Mouse (Mus musculus): Measurements from ENCODE around the gene Gm960. TPM values are rescaled to one million over a fixed set of nuclear protein-coding genes. Genes with fewer than 3 reads are reported as not detected.

The Gm960 gene
- polyA plus RNA-seq, 1 experiment from 2014 or later, result 4.7 TPM

DNA sequence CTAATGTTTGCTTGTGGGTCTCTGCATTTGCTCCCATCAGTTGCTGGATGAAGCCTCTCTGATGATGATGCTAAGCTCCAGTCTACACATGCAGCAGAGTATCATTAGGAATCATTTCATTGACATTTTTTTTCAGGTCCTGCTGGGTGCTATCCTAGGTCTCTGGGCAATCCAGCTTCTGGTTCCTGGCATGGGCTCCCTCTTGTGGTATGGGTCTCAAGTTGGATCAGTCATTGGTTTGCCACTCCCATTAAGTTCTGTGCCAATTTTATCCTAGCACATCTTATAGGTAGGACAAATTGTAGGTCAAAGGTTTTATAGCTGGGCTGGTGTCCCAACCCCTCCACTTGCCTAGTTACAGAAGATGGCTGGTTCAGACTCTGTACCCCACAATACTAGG is 31.7 kb downstream of the Gm960 start:
- Histone ChIP-seq H3K27me3 (no peaks in the 10 kb centered on the region), H3K9me3 (no peaks in the 10 kb centered on the region), H3K4me2 (replicated peaks) (no peak overlapping the region), H3K4me1 (no peaks in the 10 kb centered on the region), H3K27ac (no peak overlapping the region), H3K36me3 (no peaks in the 10 kb centered on the region), H3K4me3 (no peak overlapping the region), H3K9ac (no peak overlapping the region)
- no peak for ATAC-seq (ENCODE audit: insufficient number of reproducible peaks, insufficient read depth, low FRiP score, low TSS enrichment)

DNA sequence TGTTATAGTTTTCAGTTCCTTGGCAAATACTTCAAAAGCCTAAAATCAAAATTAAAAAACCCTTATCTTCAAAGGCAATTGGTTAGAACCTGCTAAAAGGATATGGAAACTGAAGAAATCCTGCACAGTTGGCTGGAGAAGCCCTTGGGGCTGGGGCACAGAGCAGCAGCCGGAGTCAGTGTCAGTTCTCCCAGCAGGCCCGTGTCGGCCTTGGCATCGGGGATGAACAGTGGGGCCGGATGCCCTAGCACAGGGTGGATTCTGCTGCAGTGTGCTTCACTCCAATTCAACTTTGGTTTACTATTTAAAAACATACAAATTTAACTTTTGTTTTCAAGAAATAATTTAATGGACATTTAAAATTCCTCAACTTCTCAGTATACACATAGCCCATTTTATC is 40.3 kb downstream of the Gm960 start:
- H3K36me3 ChIP-seq, result no peaks in the 10 kb centered on the region
- ATAC-seq (ENCODE audit: insufficient number of reproducible peaks, insufficient read depth, low FRiP score, low TSS enrichment), result no peak
- no peak overlapping the region for H3K4me3 ChIP-seq
- H3K4me2 ChIP-seq (replicated peaks), result no peak overlapping the region
- 74% methylated on average over 5 of the region's 5 CpGs for WGBS
- no peak overlapping the region for H3K9ac ChIP-seq
- no peaks in the 10 kb centered on the region for H3K27me3 ChIP-seq
- no peak overlapping the region for H3K27ac ChIP-seq
- no peaks in the 10 kb centered on the region for H3K4me1 ChIP-seq
- no peaks in the 10 kb centered on the region for H3K9me3 ChIP-seq

GRCm38 (mm10) chr19:4646917-4647492 is 51.5 kb downstream of the Gm960 start:
- Histone ChIP-seq H3K27ac (no peak overlapping the region), H3K27me3 (no peaks in the 10 kb centered on the region), H3K4me1 (no peaks in the 10 kb centered on the region), H3K9ac (no peak overlapping the region), H3K36me3 (no peaks in the 10 kb centered on the region), H3K4me2 (replicated peaks) (no peak overlapping the region), H3K4me3 (no peak overlapping the region), H3K9me3 (no peaks in the 10 kb centered on the region)
- ATAC-seq (ENCODE audit: insufficient number of reproducible peaks, insufficient read depth, low FRiP score, low TSS enrichment), result no peak
- WGBS, result 72% methylated on average over 11 of the region's 11 CpGs

DNA sequence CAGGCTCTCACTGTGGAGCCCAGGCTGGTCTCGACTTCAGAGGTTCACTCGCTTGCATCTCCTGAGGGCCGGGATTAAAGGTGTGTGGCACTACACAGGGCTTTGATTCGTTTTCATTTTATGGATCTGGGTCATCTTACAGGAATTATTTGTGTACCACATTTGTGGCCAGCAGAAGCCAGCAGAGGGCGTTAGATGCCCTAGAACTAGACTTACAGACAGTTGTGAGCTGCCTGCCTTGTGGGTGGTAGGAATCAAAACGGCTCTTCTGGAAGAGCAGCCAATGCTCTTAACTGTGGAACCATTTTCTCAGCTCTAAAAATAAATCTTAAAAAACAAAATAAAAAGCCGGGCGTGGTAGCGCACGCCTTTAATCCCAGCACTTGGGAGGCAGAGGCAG is 54.2 kb downstream of the Gm960 start:
- Histone ChIP-seq H3K4me2 (replicated peaks) (no peak overlapping the region), H3K9me3 (no peaks in the 10 kb centered on the region), H3K27ac (no peak overlapping the region), H3K9ac (no peak overlapping the region), H3K4me3 (no peak overlapping the region), H3K4me1 (no peaks in the 10 kb centered on the region), H3K27me3 (no peaks in the 10 kb centered on the region), H3K36me3 (no peaks in the 10 kb centered on the region)
- no peak for ATAC-seq (ENCODE audit: insufficient number of reproducible peaks, insufficient read depth, low FRiP score, low TSS enrichment)
- 45% methylated on average over 10 of the region's 10 CpGs for WGBS

DNA sequence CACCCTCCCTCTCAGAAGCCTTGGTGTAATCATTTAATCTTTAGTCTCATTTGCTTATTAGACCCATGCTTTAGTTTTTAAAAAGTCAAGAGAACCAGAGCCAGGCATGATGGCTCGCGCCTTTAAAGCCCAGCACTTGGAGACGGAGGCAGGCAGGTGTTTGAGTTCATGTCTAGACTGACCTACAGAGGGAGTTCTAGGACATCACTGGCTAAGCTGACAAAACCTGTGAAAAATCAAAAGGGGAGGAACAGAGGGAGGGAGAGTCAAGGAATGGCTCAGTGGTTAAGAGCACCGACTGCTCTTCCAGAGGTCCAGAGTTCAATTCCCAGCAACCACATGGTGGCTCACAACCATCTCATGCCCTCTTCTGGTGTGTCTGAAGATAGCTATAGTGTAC is 62.5 kb downstream of the Gm960 start:
- H3K27ac ChIP-seq, result no peak overlapping the region

GRCm38 (mm10) chr19:4628819-4629218 is 69.6 kb downstream of the Gm960 start:
- Histone ChIP-seq H3K4me1 (peaks cover 25% of the 10 kb centered on the region), H3K9ac (no peak overlapping the region), H3K36me3 (peaks cover 1% of the 10 kb centered on the region; the same call in 1 of the 2 replicates), H3K4me2 (replicated peaks) (no peak overlapping the region), H3K27me3 (no peaks in the 10 kb centered on the region), H3K27ac (no peak overlapping the region), H3K9me3 (no peaks in the 10 kb centered on the region), H3K4me3 (no peak overlapping the region)
- 4% methylated on average over 1 of the region's 1 CpGs for WGBS
- ATAC-seq (ENCODE audit: insufficient number of reproducible peaks, insufficient read depth, low FRiP score, low TSS enrichment), result no peak

More for the DNA sequence above, 62.5 kb downstream of the Gm960 start:
- no peak for ATAC-seq (ENCODE audit: insufficient number of reproducible peaks, insufficient read depth, low FRiP score, low TSS enrichment)
- H3K4me2 ChIP-seq (replicated peaks), result no peak overlapping the region
- H3K27me3 ChIP-seq, result no peaks in the 10 kb centered on the region
- H3K36me3 ChIP-seq, result no peaks in the 10 kb centered on the region
- 64% methylated on average over 4 of the region's 4 CpGs for WGBS
- H3K4me3 ChIP-seq, result no peak overlapping the region
- H3K9me3 ChIP-seq, result no peaks in the 10 kb centered on the region
- H3K4me1 ChIP-seq, result no peaks in the 10 kb centered on the region
- H3K9ac ChIP-seq, result no peak overlapping the region

DNA sequence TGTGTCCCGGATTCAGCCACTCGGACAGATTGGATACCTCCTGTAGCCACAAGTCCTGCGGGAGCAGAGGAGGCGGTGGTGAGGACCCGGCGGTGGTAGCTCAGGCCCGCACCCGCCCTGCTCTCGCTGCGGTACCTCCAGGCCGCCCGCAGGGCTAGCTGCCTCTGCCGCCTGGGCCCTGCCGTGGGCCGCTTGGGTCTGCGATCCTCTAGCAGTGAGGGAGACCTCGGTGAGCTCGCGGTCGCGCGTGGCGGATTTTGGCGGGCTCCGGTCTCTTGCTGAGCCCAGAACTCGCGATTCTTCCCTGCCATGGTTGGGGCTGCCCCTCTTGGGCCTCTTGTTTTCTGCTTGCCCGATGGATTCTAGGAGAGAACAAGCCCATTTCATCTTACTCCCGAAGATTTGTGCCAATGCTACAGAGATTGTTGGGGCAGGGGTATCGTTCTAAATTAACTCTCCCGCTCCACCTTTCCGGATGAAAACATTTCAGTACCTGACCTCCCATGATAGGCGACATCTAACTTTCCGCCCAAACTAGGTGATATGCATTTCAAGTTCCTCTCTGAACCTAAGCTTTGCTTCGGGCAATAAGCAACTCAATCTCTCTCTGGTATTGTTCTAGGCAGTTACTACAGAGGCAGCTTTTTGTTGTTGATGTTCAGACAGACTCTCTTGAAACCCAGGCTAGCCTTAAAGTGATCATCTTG is 72.5 kb downstream of the Gm960 start:
- H3K9me3 ChIP-seq, result no peaks in the 10 kb centered on the region
- H3K4me1 ChIP-seq, result peaks cover 25% of the 10 kb centered on the region
- peak; percentile 59 for ATAC-seq (ENCODE audit: insufficient number of reproducible peaks, insufficient read depth, low FRiP score, low TSS enrichment)
- H3K4me3 ChIP-seq, result peak overlapping the region; percentile 88
- peak overlapping the region; percentile 82 for H3K4me2 ChIP-seq (replicated peaks)
- H3K27ac ChIP-seq, result peak overlapping the region; percentile 94
- H3K27me3 ChIP-seq, result no peaks in the 10 kb centered on the region
- WGBS, result 2% methylated on average over 35 of the region's 35 CpGs
- H3K36me3 ChIP-seq, result peaks cover 28% of the 10 kb centered on the region
- peak overlapping the region; percentile 92 for H3K9ac ChIP-seq

DNA sequence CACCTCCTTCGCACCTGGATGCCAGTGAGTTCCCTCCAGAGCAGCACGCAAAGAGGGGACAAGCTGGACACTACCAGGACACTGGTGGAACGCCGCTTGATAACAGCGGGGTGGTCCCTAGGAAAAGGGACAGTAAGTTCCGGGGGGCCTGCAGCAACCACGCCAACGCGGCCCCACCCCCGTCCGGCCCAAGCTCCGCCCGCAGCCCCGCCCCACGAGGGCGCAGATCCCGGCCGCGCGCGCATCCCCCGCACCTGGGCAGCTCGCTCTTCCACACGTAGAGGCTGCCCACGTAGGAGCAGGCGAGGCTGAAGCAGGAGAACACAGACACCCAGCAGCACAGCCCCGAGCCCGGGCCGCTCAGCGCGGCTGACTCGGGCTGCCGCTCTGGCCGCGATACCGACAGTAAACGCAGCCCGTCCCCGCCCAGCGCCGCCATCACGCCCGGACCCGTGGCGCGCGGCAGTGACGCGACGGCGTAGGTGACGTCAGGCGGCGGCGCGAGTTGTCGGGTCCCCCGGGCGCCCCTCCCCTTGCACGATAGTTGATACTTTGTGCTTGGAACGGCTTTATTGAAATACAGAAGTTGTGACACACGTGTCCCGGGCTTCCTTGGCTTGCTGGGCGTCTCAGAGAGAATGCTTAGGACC is 73.2 kb downstream of the Gm960 start, which contains the start of gene Rce1:
Rce1 (minus strand) TSS at position 463 of the 650 bp plus-strand sequence.
- peak; percentile 81 for ATAC-seq (ENCODE audit: insufficient number of reproducible peaks, insufficient read depth, low FRiP score, low TSS enrichment)
- H3K36me3 ChIP-seq, result peaks cover 35% of the 10 kb centered on the region
- no peaks in the 10 kb centered on the region for H3K9me3 ChIP-seq
- H3K4me1 ChIP-seq, result peaks cover 25% of the 10 kb centered on the region
- H3K27ac ChIP-seq, result peak within 1 kb of the TSS; percentile 94
- 1% methylated on average over 64 of the region's 64 CpGs for WGBS
- H3K27me3 ChIP-seq, result no peaks in the 10 kb centered on the region
- H3K9ac ChIP-seq, result peak within 1 kb of the TSS; percentile 92
- peak within 1 kb of the TSS; percentile 82 for H3K4me2 ChIP-seq (replicated peaks)
- peak within 1 kb of the TSS; percentile 88 for H3K4me3 ChIP-seq

DNA sequence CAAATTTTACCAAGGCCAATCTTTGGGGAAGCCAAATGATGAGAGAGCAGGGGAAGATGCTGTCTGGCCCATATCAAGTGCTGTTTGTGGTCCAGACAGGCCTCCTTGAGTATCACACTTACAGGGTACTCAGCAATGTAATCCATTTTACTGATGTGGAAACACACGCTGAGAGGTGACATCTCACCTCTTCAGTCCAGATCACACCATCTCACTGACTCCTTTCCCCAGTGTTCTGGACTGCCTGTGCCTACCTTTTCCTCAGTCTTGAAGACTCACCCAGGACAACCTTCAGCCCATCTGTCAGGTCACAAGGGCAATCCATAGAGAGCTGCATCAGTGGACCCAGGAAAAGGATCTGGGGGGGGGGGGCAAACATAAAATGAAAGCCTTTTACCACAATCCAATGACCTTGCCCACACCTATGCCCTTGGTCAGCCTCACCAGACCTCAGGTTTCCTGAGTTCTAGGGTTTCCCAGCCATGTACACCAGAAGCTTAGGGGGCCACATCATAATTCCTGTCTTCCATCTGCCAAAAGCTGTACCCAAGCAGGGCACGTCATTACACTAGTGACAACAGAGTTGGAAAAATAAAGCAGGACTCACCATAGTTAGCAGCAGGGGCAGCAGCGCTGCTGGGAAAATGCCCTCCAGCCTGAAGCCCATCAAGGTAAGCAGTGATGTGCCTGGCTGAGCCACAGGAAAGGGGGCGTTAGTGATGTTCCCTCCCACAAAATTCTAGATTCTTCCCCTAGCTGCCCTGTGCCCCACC is 73.9 kb downstream of the Gm960 start:
- ATAC-seq (ENCODE audit: insufficient number of reproducible peaks, insufficient read depth, low FRiP score, low TSS enrichment), result no peak; the same call in 1 of the 2 replicates
- Histone ChIP-seq H3K9me3 (no peaks in the 10 kb centered on the region), H3K9ac (peak overlapping the region; percentile 92), H3K27me3 (no peaks in the 10 kb centered on the region), H3K27ac (peak overlapping the region; percentile 94; the same call in 1 of the 2 replicates), H3K36me3 (peaks cover 35% of the 10 kb centered on the region), H3K4me1 (peaks cover 25% of the 10 kb centered on the region), H3K4me2 (replicated peaks) (peak overlapping the region; percentile 82), H3K4me3 (peak overlapping the region; percentile 88)
- WGBS, result 32% methylated on average over 4 of the region's 4 CpGs

DNA sequence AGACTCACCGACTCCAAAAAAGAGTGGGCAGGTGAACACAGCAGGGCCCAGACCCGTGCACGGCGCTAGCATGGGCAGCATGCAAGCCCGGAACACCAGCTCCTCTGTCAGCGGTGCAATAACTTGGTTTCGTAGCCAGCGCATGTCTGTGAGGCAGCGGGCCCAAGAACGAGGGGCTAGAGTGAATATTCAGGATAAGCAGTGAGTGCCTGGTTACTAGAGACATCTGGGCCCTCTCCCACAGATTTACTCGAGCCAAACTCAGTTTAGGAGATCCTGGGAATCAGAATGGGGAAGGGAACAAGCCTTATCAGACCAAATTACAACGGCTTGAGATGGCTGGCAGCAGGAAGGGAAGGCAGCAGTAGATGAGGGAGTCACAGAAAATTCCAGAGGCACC is 74.5 kb downstream of the Gm960 start:
- H3K9me3 ChIP-seq, result no peaks in the 10 kb centered on the region
- H3K27me3 ChIP-seq, result no peaks in the 10 kb centered on the region
- H3K4me3 ChIP-seq, result no peak overlapping the region
- no peak for ATAC-seq (ENCODE audit: insufficient number of reproducible peaks, insufficient read depth, low FRiP score, low TSS enrichment)
- WGBS, result 92% methylated on average over 12 of the region's 12 CpGs
- peaks cover 25% of the 10 kb centered on the region for H3K4me1 ChIP-seq
- H3K36me3 ChIP-seq, result peaks cover 35% of the 10 kb centered on the region
- 0 out of 2 replicates have a peak overlapping the region, but pooled peaks have one; percentile 82 for H3K4me2 ChIP-seq (replicated peaks)
- no peak overlapping the region for H3K9ac ChIP-seq
- no peak overlapping the region for H3K27ac ChIP-seq

GRCm38 (mm10) chr19:4623419-4623818 is 75.0 kb downstream of the Gm960 start:
- Histone ChIP-seq H3K4me3 (no peak overlapping the region), H3K27me3 (no peaks in the 10 kb centered on the region), H3K4me2 (replicated peaks) (no peak overlapping the region), H3K9ac (no peak overlapping the region; the same call in 1 of the 2 replicates), H3K36me3 (peaks cover 35% of the 10 kb centered on the region), H3K9me3 (no peaks in the 10 kb centered on the region), H3K4me1 (peaks cover 25% of the 10 kb centered on the region), H3K27ac (no peak overlapping the region)
- ATAC-seq (ENCODE audit: insufficient number of reproducible peaks, insufficient read depth, low FRiP score, low TSS enrichment), result no peak
- 94% methylated on average over 9 of the region's 9 CpGs for WGBS
